Mouse (Mus musculus) neutrophil, adult 5-6 weeks (primary cell): ENCODE data around the gene Tmem40. TPM values are rescaled to one million over a fixed set of nuclear protein-coding genes. Genes with fewer than 3 reads are reported as not detected.

Experiments used
- ATAC-seq: fragments of 151-379, 151-347 bp; 2 replicates; pipeline ENCODE4 v1.8.0; 2017; ENCODE audit warnings: mild to moderate bottlenecking, moderate TSS enrichment; ENCODE audit not compliant: insufficient number of reproducible peaks, poor library complexity, low FRiP score, severe bottlenecking; ENCODE audit errors: extremely low read depth
- total RNA-seq: library from RNA; stranded (forward); fragments of 200-1000 nt; gene quantifications from 2 replicates; pipeline ENCODE4 v1.2.3, GENCODE M21; 2017

Gene Tmem40
- total RNA-seq, 1 experiment from 2014 or later, result 20.1 TPM

DNA sequence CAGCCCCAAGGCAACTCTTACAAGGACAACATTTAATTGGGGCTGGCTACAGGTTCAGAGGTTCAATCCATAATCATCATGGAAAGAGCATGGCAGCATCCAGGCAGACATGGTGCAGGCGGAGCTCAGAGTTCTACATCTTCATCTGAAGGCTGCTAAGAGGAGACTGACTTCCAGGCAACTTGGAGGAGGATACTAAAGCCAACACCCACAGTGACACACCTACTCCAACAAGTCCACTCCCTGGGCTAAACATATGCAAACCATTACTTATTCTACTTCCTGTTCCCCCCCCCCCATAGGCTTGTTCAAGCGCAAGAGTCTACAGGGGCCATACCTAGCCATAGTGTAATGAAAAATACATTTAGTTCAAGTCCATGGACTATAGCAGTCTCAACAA is 77.9 kb downstream of the Tmem40 start:
- ATAC-seq, result no peak

DNA sequence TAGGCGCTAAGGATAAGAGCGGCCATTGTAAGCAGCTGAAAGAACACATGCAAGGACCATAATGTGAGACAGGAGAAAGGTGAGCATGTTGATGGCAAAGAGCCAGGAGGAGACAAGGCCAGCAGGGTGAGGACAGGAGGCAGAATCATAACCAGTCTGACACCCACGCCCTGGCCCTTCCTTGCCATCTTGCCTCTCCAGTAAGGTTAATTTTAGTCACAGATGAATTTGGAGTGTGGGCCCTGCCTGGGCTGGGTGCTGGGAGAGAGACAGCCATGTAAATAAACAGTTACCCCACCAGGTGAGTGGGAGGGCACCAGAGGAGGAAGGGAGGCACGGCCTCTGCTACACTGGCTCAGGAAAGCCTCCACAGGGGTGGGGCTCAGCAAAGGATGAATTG is 81.1 kb downstream of the Tmem40 start:
- ATAC-seq, result no peak

Other genes starting within 250 kb of the Tmem40 start
- gene Tsen2, start 217.7 kb downstream of the Tmem40 start, total RNA-seq, result 5.4 and 6.0 TPM in 2 replicates
- gene Mkrn2os, start 169.8 kb downstream of the Tmem40 start, total RNA-seq, result not detected in 2 replicates
- 13.4 and 17.6 TPM in 2 replicates for gene Mkrn2, start 160.5 kb downstream of the Tmem40 start, total RNA-seq
- gene Raf1, start 85.8 kb downstream of the Tmem40 start, total RNA-seq, result 278 and 293 TPM in 2 replicates
- gene Cand2, start 12.1 kb upstream of the Tmem40 start, total RNA-seq, result 0.86 and 1.0 TPM in 2 replicates
- gene Rpl32, start 46.3 kb upstream of the Tmem40 start, total RNA-seq, result 1,487 and 1,493 TPM in 2 replicates
- 0.12 and 0.81 TPM in 2 replicates for gene Efcab12, start 76.0 kb upstream of the Tmem40 start, total RNA-seq
- 34.9 and 35.7 TPM in 2 replicates for gene Mbd4, start 91.0 kb upstream of the Tmem40 start, total RNA-seq
- gene Ift122, start 91.1 kb upstream of the Tmem40 start, total RNA-seq, result 1.6 and 2.8 TPM in 2 replicates
- 0.12 TPM in 1 of 2 replicates, not detected in the other for gene Rho, start 169.3 kb upstream of the Tmem40 start, total RNA-seq
- gene H1foo, start 182.5 kb upstream of the Tmem40 start, total RNA-seq, result not detected in 2 replicates
- 12.0 and 12.2 TPM in 2 replicates for gene Plxnd1, start 232.6 kb upstream of the Tmem40 start, total RNA-seq